Mouse (Mus musculus) liver, embryonic 14.5 days (tissue): Measurements from ENCODE around the gene Dchs1.

Experiments
- CTCF ChIP-seq: IDR thresholded peaks from 2 replicates; pipeline ENCODE4 v1.5.1; 2016; ENCODE audit warnings: antibody characterized with exemption, low read depth, control low read depth
- EP300 ChIP-seq: IDR thresholded peaks from 2 replicates; pipeline ENCODE4 v1.6.1; 2016; ENCODE audit warnings: antibody characterized with exemption, low read depth

DNA sequence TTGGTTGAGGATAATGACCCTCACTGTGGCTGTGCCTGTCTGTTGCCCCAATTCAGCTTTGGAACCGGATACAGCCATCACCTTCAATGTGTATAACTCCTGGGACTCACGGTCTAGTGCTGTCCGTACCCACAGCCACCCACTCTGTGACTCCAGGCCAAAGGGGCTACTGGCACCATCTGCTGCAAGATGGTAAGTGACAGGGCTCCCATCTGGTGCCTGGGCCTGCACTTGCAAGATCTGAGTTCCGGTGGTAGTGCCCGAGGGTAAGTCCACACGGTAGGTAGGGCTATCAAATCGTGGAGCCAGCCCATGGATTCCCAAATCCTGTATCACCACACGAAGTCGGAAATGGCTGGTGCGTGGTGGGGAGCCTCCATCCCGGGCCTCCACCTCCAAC, 23.1 kb downstream of the Dchs1 start:
- TF ChIP-seq EP300 (no peak), CTCF (no peak)
